Mouse (Mus musculus) midbrain, embryonic 12.5 days (tissue): ENCODE data around the gene Oaz2. TPM values are rescaled to one million over a fixed set of nuclear protein-coding genes. Genes with fewer than 3 reads are reported as not detected.

Source experiments
- polyA plus RNA-seq: library from polyadenylated mRNA; unstranded; fragments of >200 nt; fragmentation: Nextera tagmentation; extraction: Ambion mirVana; gene quantifications from 2 replicates; pipeline ENCODE4 v1.2.1, GENCODE M21; 2016

Gene Oaz2
- polyA plus RNA-seq, 1 experiment from 2014 or later = 262 TPM

Other genes starting within 250 kb of the Oaz2 start
- not detected in 2 replicates for gene Slc51b, start 245.0 kb upstream of the Oaz2 start, polyA plus RNA-seq
- gene Mtfmt, start 232.2 kb upstream of the Oaz2 start, polyA plus RNA-seq = 22.9 and 23.3 TPM in 2 replicates
- gene Spg21, start 207.1 kb upstream of the Oaz2 start, polyA plus RNA-seq = 112 and 113 TPM in 2 replicates
- gene Ankdd1a, start 147.8 kb upstream of the Oaz2 start, polyA plus RNA-seq = 0.22 and 0.24 TPM in 2 replicates
- 10.0 and 10.6 TPM in 2 replicates for gene Plekho2, start 88.0 kb upstream of the Oaz2 start, polyA plus RNA-seq
- 22.3 and 24.0 TPM in 2 replicates for gene Pif1, start 80.8 kb upstream of the Oaz2 start, polyA plus RNA-seq
- 11.5 and 12.8 TPM in 2 replicates for gene Rbpms2, start 38.4 kb upstream of the Oaz2 start, polyA plus RNA-seq
- 12.0 and 15.4 TPM in 2 replicates for gene Zfp609, start 159.6 kb downstream of the Oaz2 start, polyA plus RNA-seq
- gene Pclaf, start 222.2 kb downstream of the Oaz2 start, polyA plus RNA-seq = 155 and 160 TPM in 2 replicates
- 36.7 and 39.0 TPM in 2 replicates for gene Trip4, start 240.8 kb downstream of the Oaz2 start, polyA plus RNA-seq
- gene Csnk1g1, start 240.9 kb downstream of the Oaz2 start, polyA plus RNA-seq = 24.1 and 27.6 TPM in 2 replicates